Mouse (Mus musculus) retina, adult 2 months (tissue): Measurements from ENCODE around the gene Cops3.

ENCODE experiments used
- DNase-seq: peaks from one replicate; pipeline ENCODE4 v3.0.0-alpha.2; 2012; ENCODE audit warnings: low read depth, low spot score

The Cops3 gene

GRCm38 (mm10) chr11:59810480-59811158 is 29.0 kb downstream of the Cops3 start:
- DNase-seq = no peak

- peak; percentile 81 for DNase-seq
Observed at GRCm38 (mm10) chr11:59809670-59810474, 29.8 kb downstream of the Cops3 start, which contains the start of gene Flcn. Gene Flcn, minus strand, starts transcription at chr11:59810016.

- peak; percentile 33 for DNase-seq
Observed at GRCm38 (mm10) chr11:59809071-59809669, 30.5 kb downstream of the Cops3 start.

- peak; percentile 37 for DNase-seq
Observed at GRCm38 (mm10) chr11:59808170-59808960, 31.3 kb downstream of the Cops3 start.

GRCm38 (mm10) chr11:59805656-59806055 is 34.0 kb downstream of the Cops3 start:
- no peak for DNase-seq

- no peak for DNase-seq
Observed at GRCm38 (mm10) chr11:59805256-59805655, 34.4 kb downstream of the Cops3 start.

GRCm38 (mm10) chr11:59804409-59805110 is 35.1 kb downstream of the Cops3 start:
- no peak for DNase-seq

- no peak for DNase-seq
Observed at GRCm38 (mm10) chr11:59803516-59803915, 36.1 kb downstream of the Cops3 start.

GRCm38 (mm10) chr11:59801881-59802280 is 37.8 kb downstream of the Cops3 start:
- no peak for DNase-seq

GRCm38 (mm10) chr11:59800412-59800811 is 39.2 kb downstream of the Cops3 start:
- DNase-seq = no peak

GRCm38 (mm10) chr11:59793390-59793789 is 46.2 kb downstream of the Cops3 start:
- no peak for DNase-seq

GRCm38 (mm10) chr11:59789311-59789710 is 50.3 kb downstream of the Cops3 start:
- DNase-seq = no peak

- DNase-seq = no peak
Observed at GRCm38 (mm10) chr11:59787199-59787781, 52.3 kb downstream of the Cops3 start, which contains the start of gene Pld6. Gene Pld6, minus strand, starts transcription at chr11:59787645.

- DNase-seq = no peak
Observed at GRCm38 (mm10) chr11:59786444-59787198, 53.0 kb downstream of the Cops3 start.

GRCm38 (mm10) chr11:59783591-59783990 is 56.0 kb downstream of the Cops3 start:
- no peak for DNase-seq

GRCm38 (mm10) chr11:59782091-59782590 is 57.5 kb downstream of the Cops3 start:
- DNase-seq = no peak

GRCm38 (mm10) chr11:59780241-59780640 is 59.4 kb downstream of the Cops3 start:
- DNase-seq = no peak

- DNase-seq = no peak
Observed at GRCm38 (mm10) chr11:59779406-59779805, 60.2 kb downstream of the Cops3 start.

GRCm38 (mm10) chr11:59778874-59779223 is 60.8 kb downstream of the Cops3 start:
- no peak for DNase-seq
